Mouse (Mus musculus) thymus, postnatal 10 days (tissue): Measurements from ENCODE around the gene 1700013H16Rik.
"Not testable (repeated sequence)": the region's sequence is repeated elsewhere in the genome, so short reads cannot be mapped to it uniquely, and the experiment has no call there.

Source experiments
- DNase-seq, 2 experiments: peaks; one replicate each; pipeline ENCODE4 v3.0.0; 2021; ENCODE audit warnings: low spot score in 2 of 2

The 1700013H16Rik gene

GRCm38 (mm10) chrX:53757736-53758135 is at the start of gene 1700013H16Rik:
Gene 1700013H16Rik, minus strand, starts transcription at chrX:53757831.
- no peak for DNase-seq

- DNase-seq, result no peak
These were observed 41.4 kb upstream of the 1700013H16Rik start for GRCm38 (mm10) chrX:53799074-53799473.

GRCm38 (mm10) chrX:53797519-53797918 is 39.9 kb upstream of the 1700013H16Rik start, which contains the start of gene Xlr:
Gene Xlr, minus strand, starts transcription at chrX:53797706.
- DNase-seq, result not testable (repeated sequence)

- DNase-seq, result no peak
These were observed 18.6 kb upstream of the 1700013H16Rik start, which contains the start of gene Zfp36l3 for GRCm38 (mm10) chrX:53776276-53776675. Gene Zfp36l3, minus strand, starts transcription at chrX:53776394.

GRCm38 (mm10) chrX:53752851-53753250 is 4.8 kb downstream of the 1700013H16Rik start:
- DNase-seq, result no peak

- no peak for DNase-seq
These were observed 28.7 kb downstream of the 1700013H16Rik start for GRCm38 (mm10) chrX:53728967-53729366.

GRCm38 (mm10) chrX:53724596-53724995 is 33.0 kb downstream of the 1700013H16Rik start, which contains the start of gene 4930502E18Rik:
Gene 4930502E18Rik, plus strand, starts transcription at chrX:53724826.
- DNase-seq, result no peak

GRCm38 (mm10) chrX:53716323-53717182 is 41.1 kb downstream of the 1700013H16Rik start:
- DNase-seq, result no peak

- no peak for DNase-seq
These were observed 41.7 kb downstream of the 1700013H16Rik start for GRCm38 (mm10) chrX:53715942-53716322.

GRCm38 (mm10) chrX:53702673-53703072 is 55.0 kb downstream of the 1700013H16Rik start:
- no peak for DNase-seq

- DNase-seq, result no peak
These were observed 58.4 kb downstream of the 1700013H16Rik start for GRCm38 (mm10) chrX:53699225-53699624.

GRCm38 (mm10) chrX:53694008-53694777 is 63.4 kb downstream of the 1700013H16Rik start:
- no peak for DNase-seq

- DNase-seq, result no peak
These were observed 64.5 kb downstream of the 1700013H16Rik start for GRCm38 (mm10) chrX:53693141-53693540.
